ENCODE assay signal across 7 mouse cellular contexts in the genomic region with DNA sequence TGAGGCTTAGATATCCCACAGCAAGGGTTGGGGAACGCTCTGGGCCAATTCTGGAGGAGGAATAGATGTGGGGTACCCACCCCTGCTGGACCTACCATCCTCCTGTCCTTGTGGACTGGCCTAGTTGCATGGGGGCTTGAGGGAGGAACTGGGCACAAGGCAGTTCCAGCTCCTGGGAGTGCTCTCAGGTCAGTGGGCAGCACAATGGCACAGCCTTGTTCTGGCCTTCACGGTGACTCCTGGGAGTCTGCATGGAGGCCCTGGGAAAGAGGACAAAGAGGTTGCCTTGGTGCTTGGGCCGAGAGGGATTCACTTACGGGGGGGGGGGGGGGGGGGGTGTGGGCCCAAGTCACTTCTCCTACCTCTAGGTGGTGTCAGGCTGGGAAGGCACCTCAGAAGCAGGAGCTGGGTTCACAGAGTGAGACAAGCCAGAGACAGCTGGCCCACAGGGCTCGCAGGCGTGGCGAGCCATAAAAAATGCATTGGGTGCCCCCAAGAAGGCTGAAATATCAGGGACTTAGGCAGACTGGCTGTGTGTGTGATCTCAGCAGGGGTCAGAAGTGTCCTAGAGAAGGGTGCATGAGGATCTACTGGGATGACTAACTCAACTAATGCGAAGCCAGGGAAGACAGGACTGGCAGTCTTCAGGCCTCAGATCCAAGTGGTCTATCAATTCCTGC.
DNase-seq lines count a peak whose midpoint lies in the region; ATAC-seq and TF ChIP-seq lines count a peak whose summit lies in the region.

No protein-coding gene starts in this region.

- peak; percentile 11; the same call in 1 of the 2 replicates for TF ChIP-seq CTCF in lung, postnatal 0 days (IDR thresholded peaks at IDR 0.05)

- peak; percentile 22 for DNase-seq in urinary bladder, postnatal 14 days (ENCODE audit: low spot score)
- DNase-seq in urinary bladder, postnatal 4 days (ENCODE audit: low spot score in 2 of 2): no peak
- peak; percentile 53 for DNase-seq in embryonic facial prominence, embryonic 10.5 days (ENCODE audit: low spot score)
- DNase-seq in lung, postnatal 0 days (ENCODE audit: low spot score): peak; percentile 49
- no peak for DNase-seq in right cerebral cortex, adult 18-20 months
- DNase-seq in thymus, postnatal 36 days: no peak

- H3K4me2 ChIP-seq in hindbrain, embryonic 15.5 days: peak overlapping the region; percentile 69
- H3K4me2 ChIP-seq in lung, postnatal 0 days (replicated peaks; ENCODE audit: low read depth, low read length): peak overlapping the region; percentile 59

- no peak for TF ChIP-seq EP300 in lung, postnatal 0 days (IDR thresholded peaks at IDR 0.05)

- ATAC-seq in hindbrain, embryonic 15.5 days (ENCODE audit: low FRiP score, low read depth): no peak
- 0 out of 2 replicates have a peak, but pooled peaks have one; percentile 1 for ATAC-seq in lung, postnatal 0 days

- no peaks in the 10 kb centered on the region for H3K27me3 ChIP-seq in embryonic facial prominence, embryonic 10.5 days (replicated peaks; ENCODE audit: low read depth, poor library complexity, severe bottlenecking)
- H3K27me3 ChIP-seq in hindbrain, embryonic 15.5 days: no peaks in the 10 kb centered on the region
- H3K27me3 ChIP-seq in lung, postnatal 0 days (replicated peaks; ENCODE audit: insufficient read depth, low read length): no peaks in the 10 kb centered on the region

- H3K4me1 ChIP-seq in embryonic facial prominence, embryonic 10.5 days: peaks cover 98% of the 10 kb centered on the region
- H3K4me1 ChIP-seq in hindbrain, embryonic 15.5 days (replicated peaks): peaks cover 84% of the 10 kb centered on the region
- H3K4me1 ChIP-seq in lung, postnatal 0 days (ENCODE audit: insufficient read depth, low read depth, low read length): peaks cover 47% of the 10 kb centered on the region

- peak overlapping the region; percentile 55 for H3K4me3 ChIP-seq in embryonic facial prominence, embryonic 10.5 days
- H3K4me3 ChIP-seq in hindbrain, embryonic 15.5 days: no peak overlapping the region
- H3K4me3 ChIP-seq in lung, postnatal 0 days (ENCODE audit: low read depth, low read length): no peak overlapping the region

- no peaks in the 10 kb centered on the region for H3K9me3 ChIP-seq in embryonic facial prominence, embryonic 10.5 days
- H3K9me3 ChIP-seq in hindbrain, embryonic 15.5 days: no peaks in the 10 kb centered on the region
- no peaks in the 10 kb centered on the region for H3K9me3 ChIP-seq in lung, postnatal 0 days (ENCODE audit: low read length)

- H3K36me3 ChIP-seq in embryonic facial prominence, embryonic 10.5 days (replicated peaks): no peaks in the 10 kb centered on the region
- no peaks in the 10 kb centered on the region for H3K36me3 ChIP-seq in hindbrain, embryonic 15.5 days
- H3K36me3 ChIP-seq in lung, postnatal 0 days (ENCODE audit: insufficient read depth, low read length): no peaks in the 10 kb centered on the region

- WGBS in embryonic facial prominence, embryonic 10.5 days: 23% methylated on average over 8 of the region's 8 CpGs
- 12% methylated on average over 8 of the region's 8 CpGs for WGBS in hindbrain, embryonic 15.5 days
- WGBS in lung, postnatal 0 days: 27% methylated on average over 6 of the region's 8 CpGs

- peak overlapping the region; percentile 39 for H3K9ac ChIP-seq in hindbrain, embryonic 15.5 days
- H3K9ac ChIP-seq in lung, postnatal 0 days (replicated peaks; ENCODE audit: low read depth): peak overlapping the region; percentile 29; the same call in 1 of the 2 replicates

- H3K27ac ChIP-seq in embryonic facial prominence, embryonic 10.5 days (replicated peaks): peak overlapping the region; percentile 99
- peak overlapping the region; percentile 97 for H3K27ac ChIP-seq in hindbrain, embryonic 15.5 days (replicated peaks)
- H3K27ac ChIP-seq in lung, postnatal 0 days (ENCODE audit: low read length): peak overlapping the region; percentile 96

Comparison
In these comparisons a context has a peak if more than half of its experiments do, and no peak if none do; other contexts are left out.
1. DNase-seq: peak in urinary bladder, postnatal 14 days (single experiment), embryonic facial prominence, embryonic 10.5 days (single experiment) and lung, postnatal 0 days (single experiment); none in urinary bladder, postnatal 4 days (0 of 2), right cerebral cortex, adult 18-20 months (single experiment) and thymus, postnatal 36 days (0 of 2).
2. Peak in every context shown above with its lines, with median percentiles within 50 percentile points of each other: H3K27ac ChIP-seq.